Mouse (Mus musculus) T-cell, adult 2 months (primary cell): ENCODE data around the gene Snhg11.

Experiments
- DNase-seq: peaks from one replicate; pipeline ENCODE4 v3.0.0; 2022; ENCODE audit warnings: low spot score

Gene Snhg11

GRCm38 (mm10) chr2:158375443-158376122 is at the start of gene Snhg11:
TSS of gene Snhg11 (plus strand) at chr2:158375638.
- DNase-seq, result no peak

- no peak for DNase-seq
These were observed 41.1 kb upstream of the Snhg11 start for GRCm38 (mm10) chr2:158334356-158334755.

GRCm38 (mm10) chr2:158337698-158338097 is 37.7 kb upstream of the Snhg11 start:
- DNase-seq, result no peak

GRCm38 (mm10) chr2:158339948-158340564 is 35.4 kb upstream of the Snhg11 start:
- peak; percentile 52 for DNase-seq

- no peak for DNase-seq
These were observed 34.1 kb upstream of the Snhg11 start for GRCm38 (mm10) chr2:158341324-158341723.

GRCm38 (mm10) chr2:158343495-158343894 is 31.9 kb upstream of the Snhg11 start:
- DNase-seq, result no peak

GRCm38 (mm10) chr2:158346467-158346866 is 29.0 kb upstream of the Snhg11 start:
- DNase-seq, result no peak

- DNase-seq, result peak; percentile 60
These were observed 27.6 kb upstream of the Snhg11 start for GRCm38 (mm10) chr2:158347868-158348267.

GRCm38 (mm10) chr2:158352801-158353520 is 22.5 kb upstream of the Snhg11 start:
- DNase-seq, result no peak

- DNase-seq, result no peak
These were observed 20.9 kb upstream of the Snhg11 start for GRCm38 (mm10) chr2:158354348-158355114.

- DNase-seq, result no peak
These were observed 20.2 kb upstream of the Snhg11 start for GRCm38 (mm10) chr2:158355238-158355637.

- DNase-seq, result no peak
These were observed 19.3 kb upstream of the Snhg11 start for GRCm38 (mm10) chr2:158356121-158356520.

- DNase-seq, result no peak
These were observed 15.4 kb upstream of the Snhg11 start for GRCm38 (mm10) chr2:158359757-158360620.

GRCm38 (mm10) chr2:158360873-158361677 is 14.4 kb upstream of the Snhg11 start:
- peak; percentile 91 for DNase-seq

GRCm38 (mm10) chr2:158361678-158362320 is 13.6 kb upstream of the Snhg11 start:
- no peak for DNase-seq

GRCm38 (mm10) chr2:158364175-158364574 is 11.3 kb upstream of the Snhg11 start:
- DNase-seq, result no peak

GRCm38 (mm10) chr2:158365099-158365850 is 10.2 kb upstream of the Snhg11 start:
- DNase-seq, result no peak

GRCm38 (mm10) chr2:158367654-158368053 is 7.8 kb upstream of the Snhg11 start:
- DNase-seq, result no peak

GRCm38 (mm10) chr2:158368313-158368712 is 7.1 kb upstream of the Snhg11 start:
- DNase-seq, result no peak
